Comparison of ENCODE assay signal across 8 mouse cellular contexts in the genomic region with DNA sequence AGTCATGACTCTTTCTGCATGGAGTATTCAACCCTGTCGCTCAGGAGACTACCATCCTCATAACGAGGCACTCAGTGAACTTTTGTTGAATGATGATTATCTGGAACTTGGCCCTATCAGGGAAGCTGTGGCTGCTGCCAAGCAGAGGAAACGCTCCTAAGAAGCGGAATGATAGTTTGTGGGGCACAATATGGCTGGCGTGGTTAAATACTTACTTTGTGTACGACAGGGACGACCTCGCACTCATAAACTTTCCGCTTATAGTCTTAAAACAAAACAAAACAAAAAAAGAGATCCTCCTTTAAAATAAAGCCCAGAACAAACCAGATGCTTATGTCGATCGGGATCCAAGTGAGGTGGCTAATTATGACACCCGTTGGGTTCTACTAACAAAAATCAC. TPM values are rescaled to one million over a fixed set of nuclear protein-coding genes. Genes with fewer than 3 reads are reported as not detected.
DNase-seq lines count a peak whose midpoint lies in the region; ATAC-seq and TF ChIP-seq lines count a peak whose summit lies in the region.

No protein-coding gene starts in this region.

- no peaks in the 10 kb centered on the region for H3K27me3 ChIP-seq in kidney, postnatal 0 days (ENCODE audit: insufficient read depth, low read length)
- no peaks in the 10 kb centered on the region for H3K27me3 ChIP-seq in forebrain, embryonic 14.5 days (replicated peaks; ENCODE audit: control insufficient read depth, insufficient read depth, low read length)
- H3K27me3 ChIP-seq in liver, embryonic 11.5 days (replicated peaks; ENCODE audit: control insufficient read depth, insufficient read depth, low read length) = no peaks in the 10 kb centered on the region

- no peaks in the 10 kb centered on the region; the same call in 1 of the 2 replicates for H3K36me3 ChIP-seq in kidney, postnatal 0 days (ENCODE audit: insufficient read depth, low read length)
- H3K36me3 ChIP-seq in forebrain, embryonic 14.5 days (ENCODE audit: control insufficient read depth, insufficient read depth, low read length) = peaks cover 6% of the 10 kb centered on the region; the same call in 1 of the 2 replicates
- H3K36me3 ChIP-seq in liver, embryonic 11.5 days (ENCODE audit: control insufficient read depth, insufficient read depth, low read length) = peaks cover 4% of the 10 kb centered on the region; the same call in 1 of the 2 replicates

- peak overlapping the region; percentile 55 for H3K4me3 ChIP-seq in kidney, postnatal 0 days (replicated peaks; ENCODE audit: low read depth, low read length)
- H3K4me3 ChIP-seq in forebrain, embryonic 14.5 days (ENCODE audit: low read depth, low read length) = peak overlapping the region; percentile 69
- peak overlapping the region; percentile 63 for H3K4me3 ChIP-seq in liver, embryonic 11.5 days (ENCODE audit: low read depth, low read length)

- WGBS in kidney, postnatal 0 days = 3% methylated on average over 12 of the region's 12 CpGs
- WGBS in forebrain, embryonic 14.5 days = 4% methylated on average over 12 of the region's 12 CpGs
- WGBS in liver, embryonic 11.5 days = 3% methylated on average over 12 of the region's 12 CpGs

- peak overlapping the region; percentile 98 for H3K27ac ChIP-seq in kidney, postnatal 0 days
- peak overlapping the region; percentile 99 for H3K27ac ChIP-seq in forebrain, embryonic 14.5 days (ENCODE audit: low read depth, low read length)
- peak overlapping the region; percentile 95 for H3K27ac ChIP-seq in liver, embryonic 11.5 days (ENCODE audit: low read depth, low read length)

- TF ChIP-seq CTCF in kidney, postnatal 0 days (IDR thresholded peaks at IDR 0.05; ENCODE audit: low read depth) = no peak

- DNase-seq in kidney, postnatal 0 days (ENCODE audit: low spot score) = peak; percentile 45
- no peak for DNase-seq in kidney, adult 9 months
- DNase-seq in adipocyte (ENCODE audit: low spot score) = peak; percentile 54
- DNase-seq in forebrain, embryonic 14.5 days (ENCODE audit: low spot score) = no peak
- DNase-seq in liver, embryonic 11.5 days (ENCODE audit: low spot score) = no peak
- no peak for DNase-seq in ovary, postnatal 14 days (ENCODE audit: low spot score)
- no peak for DNase-seq in thymus, adult 18-20 months
- no peak for DNase-seq in thymus, postnatal 14 days

- peak overlapping the region; percentile 74 for H3K4me2 ChIP-seq in kidney, postnatal 0 days (ENCODE audit: low read length)
- H3K4me2 ChIP-seq in forebrain, embryonic 14.5 days (ENCODE audit: low read length) = peak overlapping the region; percentile 72
- peak overlapping the region; percentile 90 for H3K4me2 ChIP-seq in liver, embryonic 11.5 days

- H3K4me1 ChIP-seq in kidney, postnatal 0 days (replicated peaks; ENCODE audit: insufficient read depth, low read length) = peaks cover 10% of the 10 kb centered on the region; the same call in 1 of the 2 replicates
- peaks cover 15% of the 10 kb centered on the region for H3K4me1 ChIP-seq in forebrain, embryonic 14.5 days (ENCODE audit: control insufficient read depth, insufficient read depth, low read length)
- peaks cover 9% of the 10 kb centered on the region for H3K4me1 ChIP-seq in liver, embryonic 11.5 days (replicated peaks; ENCODE audit: control insufficient read depth, insufficient read depth, low read length)

- ATAC-seq in kidney, postnatal 0 days (replicated peaks; ENCODE audit: low FRiP score, low read depth) = no peak
- ATAC-seq in forebrain, embryonic 14.5 days = no peak
- ATAC-seq in liver, embryonic 11.5 days (replicated peaks; ENCODE audit: low FRiP score) = peak; percentile 13; the same call in 1 of the 2 replicates

- peak overlapping the region; percentile 74 for H3K9ac ChIP-seq in kidney, postnatal 0 days (ENCODE audit: low read depth, low read length)
- H3K9ac ChIP-seq in forebrain, embryonic 14.5 days (ENCODE audit: low read length) = peak overlapping the region; percentile 79
- peak overlapping the region; percentile 82 for H3K9ac ChIP-seq in liver, embryonic 11.5 days (ENCODE audit: low read depth, low read length)

- no peaks in the 10 kb centered on the region for H3K9me3 ChIP-seq in kidney, postnatal 0 days (replicated peaks; ENCODE audit: low read length)
- H3K9me3 ChIP-seq in forebrain, embryonic 14.5 days (replicated peaks; ENCODE audit: control insufficient read depth, low read length) = no peaks in the 10 kb centered on the region
- H3K9me3 ChIP-seq in liver, embryonic 11.5 days (ENCODE audit: control insufficient read depth, low read length) = no peaks in the 10 kb centered on the region

RNA-seq across cellular contexts. Expression of gene Ascc1, which starts 0.4 kb away (rescaled TPM):
- polyA plus RNA-seq in kidney, postnatal 0 days (2015; fragmentation: Nextera tagmentation; extraction: Ambion mirVana) = 57.8 and 64.1 TPM in 2 replicates
- 45.4 and 50.2 TPM in 2 replicates for polyA plus RNA-seq in forebrain, embryonic 14.5 days (2014; fragmentation: Nextera tagmentation; extraction: Ambion mirVana)
- polyA plus RNA-seq in liver, embryonic 11.5 days (2014; fragmentation: Nextera tagmentation; extraction: Ambion mirVana) = 37.2 and 37.4 TPM in 2 replicates

RNA-seq across cellular contexts. Expression of gene Anapc16, which starts 0.7 kb away (rescaled TPM):
- polyA plus RNA-seq in kidney, postnatal 0 days (2015; fragmentation: Nextera tagmentation; extraction: Ambion mirVana) = 103 and 106 TPM in 2 replicates
- polyA plus RNA-seq in forebrain, embryonic 14.5 days (2014; fragmentation: Nextera tagmentation; extraction: Ambion mirVana) = 96.5 and 99.7 TPM in 2 replicates
- 77.4 and 80.0 TPM in 2 replicates for polyA plus RNA-seq in liver, embryonic 11.5 days (2014; fragmentation: Nextera tagmentation; extraction: Ambion mirVana)

RNA-seq across cellular contexts. Expression of gene Ddit4, which starts 50.6 kb away (rescaled TPM):
- 23.0 and 24.0 TPM in 2 replicates for polyA plus RNA-seq in kidney, postnatal 0 days (2015; fragmentation: Nextera tagmentation; extraction: Ambion mirVana)
- polyA plus RNA-seq in forebrain, embryonic 14.5 days (2014; fragmentation: Nextera tagmentation; extraction: Ambion mirVana) = 10.2 and 11.1 TPM in 2 replicates
- 2.7 and 4.3 TPM in 2 replicates for polyA plus RNA-seq in liver, embryonic 11.5 days (2014; fragmentation: Nextera tagmentation; extraction: Ambion mirVana)

Comparison
In these comparisons a context has a peak if more than half of its experiments do, and no peak if none do; other contexts are left out.
1. DNase-seq: peak in kidney, postnatal 0 days (single experiment) and adipocyte (single experiment); none in kidney, adult 9 months (single experiment), forebrain, embryonic 14.5 days (single experiment), liver, embryonic 11.5 days (single experiment), ovary, postnatal 14 days (single experiment), thymus, adult 18-20 months (0 of 2) and thymus, postnatal 14 days (single experiment).
2. Peak in every context shown above with its lines, with median percentiles within 50 percentile points of each other: H3K27ac ChIP-seq, H3K4me2 ChIP-seq, H3K4me3 ChIP-seq and H3K9ac ChIP-seq.